Mouse (Mus musculus) limb, embryonic 13.5 days (tissue): Measurements from ENCODE around the gene Ttpal. TPM values are rescaled to one million over a fixed set of nuclear protein-coding genes. Genes with fewer than 3 reads are reported as not detected.
"Not testable (repeated sequence)": the region's sequence is repeated elsewhere in the genome, so short reads cannot be mapped to it uniquely, and the experiment has no call there.

Experiments used
- ATAC-seq: fragments of 200-750 bp; cut with Nextera tagmentation; 2 replicates; pipeline ENCODE4 v1.8.0; 2017; ENCODE audit warnings: low read depth, moderate number of reproducible peaks, moderate TSS enrichment; ENCODE audit not compliant: low FRiP score
- H3K27ac ChIP-seq: fragments of 300-500 bp; sonication (generic); 2 replicates; pipeline ENCODE4 v1.5.1; 2015; ENCODE audit warnings: inconsistent platforms, mild to moderate bottlenecking, moderate library complexity
- H3K27me3 ChIP-seq: fragments of 300-500 bp; sonication (generic); 2 replicates; pipeline ENCODE4 v1.6.1; 2015; ENCODE audit warnings: mild to moderate bottlenecking, inconsistent platforms
- H3K36me3 ChIP-seq: fragments of 300-500 bp; sonication (generic); 2 replicates; pipeline ENCODE4 v1.6.1; 2015; ENCODE audit warnings: inconsistent platforms, mild to moderate bottlenecking, moderate library complexity
- H3K4me1 ChIP-seq: fragments of 300-500 bp; sonication (generic); 2 replicates; pipeline ENCODE4 v1.6.1; 2015; ENCODE audit warnings: inconsistent platforms
- H3K4me2 ChIP-seq: fragments of 300-500 bp; sonication (generic); replicated peaks from 2 replicates; pipeline ENCODE4 v1.6.1; 2015; ENCODE audit warnings: inconsistent platforms, mild to moderate bottlenecking, moderate library complexity
- H3K4me3 ChIP-seq: fragments of 300-500 bp; sonication (generic); 2 replicates; pipeline ENCODE4 v1.5.1; 2015; ENCODE audit warnings: moderate library complexity, mild to moderate bottlenecking, inconsistent platforms
- H3K9ac ChIP-seq: fragments of 300-500 bp; sonication (generic); 2 replicates; pipeline ENCODE4 v1.6.1; 2015; ENCODE audit warnings: mild to moderate bottlenecking, inconsistent platforms
- H3K9me3 ChIP-seq: fragments of 300-500 bp; sonication (generic); 2 replicates; pipeline ENCODE4 v1.6.1; 2016; ENCODE audit warnings: inconsistent platforms
- WGBS: fragments of 180-500 bp; shearing (Covaris S2); methylation state at CpG from one replicate; pipeline ENCODE4 v1.1.7; 2015; 5-methylcytosine and 5-hydroxymethylcytosine counted together
- polyA plus RNA-seq: library from polyadenylated mRNA; unstranded; fragments of >200 nt; fragmentation: Nextera tagmentation; extraction: Ambion mirVana; gene quantifications from 2 replicates; pipeline ENCODE4 v1.2.1, GENCODE M21; 2015

The Ttpal gene
- polyA plus RNA-seq, 1 experiment from 2014 or later = 45.1 TPM

DNA sequence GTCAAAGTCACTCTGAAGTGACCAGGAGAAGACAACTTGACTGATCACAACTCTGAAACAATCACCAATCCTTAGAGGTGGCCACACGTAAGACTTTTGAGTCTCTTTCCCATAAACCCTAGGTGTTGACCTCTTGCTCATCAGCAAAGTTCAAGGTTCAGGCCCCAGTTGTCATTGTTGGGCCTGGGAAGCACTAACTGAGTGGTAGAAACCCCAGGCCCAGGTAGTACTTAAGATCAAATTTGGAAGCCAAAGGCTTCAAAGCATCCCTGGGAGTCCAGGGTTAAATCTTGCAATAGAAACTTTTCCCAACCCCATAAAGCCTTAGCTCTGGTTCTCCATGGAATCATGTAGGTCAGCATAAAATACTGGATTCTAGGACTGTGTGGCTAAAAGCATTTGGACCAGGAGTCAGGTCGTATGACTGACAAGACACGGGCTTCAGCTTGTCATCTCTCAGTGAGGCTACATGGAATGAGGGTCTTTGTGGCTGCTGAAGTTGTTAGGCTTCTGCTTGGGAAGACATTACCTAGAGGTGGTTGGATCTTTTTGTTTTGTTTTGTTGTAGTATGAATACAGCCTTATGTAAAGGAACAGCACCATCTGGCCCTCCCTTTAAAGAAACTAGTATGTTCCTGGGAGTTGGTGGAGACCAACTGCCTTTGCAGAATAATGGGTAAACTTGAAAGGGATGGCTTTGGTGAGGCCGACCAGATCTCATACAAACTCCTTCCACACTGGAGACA, 14.0 kb downstream of the Ttpal start:
- H3K9me3 ChIP-seq = no peaks in the 10 kb centered on the region
- 91% methylated on average over 4 of the region's 4 CpGs for WGBS
- ATAC-seq = no peak

DNA sequence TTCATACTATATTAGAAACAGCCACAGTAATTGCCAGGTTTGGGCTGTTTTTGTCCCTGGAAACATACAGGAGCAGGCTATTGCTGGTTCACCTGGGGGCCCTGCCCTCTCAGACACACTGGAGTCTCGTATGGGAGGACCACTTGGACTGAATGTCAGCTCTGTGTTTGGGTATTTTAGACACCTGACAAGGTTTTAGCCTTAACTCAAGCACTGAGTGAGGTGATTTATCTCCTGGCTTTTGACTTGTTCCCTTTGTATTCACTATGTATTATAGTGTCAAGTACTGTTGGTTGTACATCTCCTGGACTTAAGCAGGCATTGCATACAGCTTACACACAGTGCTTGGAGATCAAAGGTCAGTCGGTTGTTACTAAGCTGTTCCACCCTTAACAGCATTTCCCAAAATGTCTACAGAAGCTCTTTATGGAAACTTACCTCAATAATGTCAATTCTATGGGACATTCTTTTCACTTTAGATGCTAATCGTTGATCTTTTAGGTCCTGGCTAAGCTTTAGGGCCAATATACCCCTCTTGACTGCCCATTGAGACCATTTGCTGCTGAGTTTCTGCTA, 14.6 kb downstream of the Ttpal start:
- 83% methylated on average over 3 of the region's 3 CpGs for WGBS
- H3K9ac ChIP-seq = no peak overlapping the region
- no peak overlapping the region for H3K4me2 ChIP-seq
- ATAC-seq = no peak
- H3K4me1 ChIP-seq = no peaks in the 10 kb centered on the region
- no peak overlapping the region for H3K27ac ChIP-seq
- no peaks in the 10 kb centered on the region for H3K9me3 ChIP-seq
- H3K27me3 ChIP-seq = no peaks in the 10 kb centered on the region
- no peak overlapping the region for H3K4me3 ChIP-seq
- peaks cover 98% of the 10 kb centered on the region for H3K36me3 ChIP-seq

More for the DNA sequence above, 14.0 kb downstream of the Ttpal start:
- H3K4me3 ChIP-seq = no peak overlapping the region
- no peak overlapping the region for H3K27ac ChIP-seq
- H3K9ac ChIP-seq = no peak overlapping the region
- H3K4me1 ChIP-seq = no peaks in the 10 kb centered on the region
- H3K4me2 ChIP-seq = no peak overlapping the region
- peaks cover 99% of the 10 kb centered on the region for H3K36me3 ChIP-seq
- no peaks in the 10 kb centered on the region for H3K27me3 ChIP-seq

DNA sequence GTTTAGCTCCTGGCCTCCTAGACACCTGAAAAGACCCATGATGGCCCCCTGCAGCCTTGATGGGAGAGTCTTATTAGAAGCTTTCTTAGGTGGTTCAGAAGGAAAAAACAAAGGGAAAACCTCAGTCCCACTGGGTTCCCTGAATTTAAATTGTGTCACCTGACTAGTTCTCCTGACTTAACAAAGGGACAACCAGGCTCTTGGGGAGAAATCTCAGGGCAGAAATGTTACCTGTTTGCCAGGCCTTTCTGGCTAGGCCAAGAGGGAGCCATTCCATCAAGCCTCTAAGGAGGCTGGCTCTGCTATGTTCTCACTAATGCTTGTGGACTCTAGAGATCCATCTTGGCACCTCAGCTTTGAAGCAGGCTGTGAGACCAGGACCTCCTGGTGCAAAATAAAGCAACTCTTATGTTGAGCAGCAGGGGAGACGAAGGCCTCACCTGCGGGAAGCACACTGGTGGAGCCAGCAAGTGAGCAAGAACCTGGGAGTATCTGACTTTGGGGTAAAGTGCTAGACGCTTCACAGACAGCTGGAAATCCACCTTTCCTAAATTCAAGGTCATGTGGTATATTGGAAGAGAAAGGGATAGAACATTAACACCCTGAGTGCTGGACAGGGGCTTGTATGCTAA, 15.2 kb downstream of the Ttpal start:
- H3K4me1 ChIP-seq = no peaks in the 10 kb centered on the region
- no peaks in the 10 kb centered on the region for H3K9me3 ChIP-seq
- peaks cover 98% of the 10 kb centered on the region for H3K36me3 ChIP-seq
- H3K4me3 ChIP-seq = no peak overlapping the region
- no peak for ATAC-seq
- 80% methylated on average over 3 of the region's 3 CpGs for WGBS
- H3K27me3 ChIP-seq = no peaks in the 10 kb centered on the region
- no peak overlapping the region for H3K9ac ChIP-seq
- H3K4me2 ChIP-seq = no peak overlapping the region
- no peak overlapping the region for H3K27ac ChIP-seq

DNA sequence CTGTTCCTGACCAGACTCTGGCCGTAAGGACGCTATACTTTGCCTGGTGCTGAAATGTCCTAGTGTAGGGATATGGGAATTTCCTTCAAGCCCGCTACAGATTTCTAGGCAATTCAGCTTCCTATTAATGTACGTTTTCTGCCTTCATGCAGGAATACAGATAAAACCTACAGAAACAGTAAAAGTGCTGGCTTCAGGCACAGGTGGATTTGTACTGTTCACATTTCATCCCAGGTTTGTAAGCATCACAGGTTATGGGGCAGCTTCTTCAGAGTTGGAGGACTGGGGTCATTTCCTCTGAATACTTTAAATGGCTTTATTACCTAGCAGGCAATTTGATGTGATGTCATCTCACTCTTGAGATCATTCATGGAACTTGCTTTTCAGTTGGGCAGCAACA, 15.8 kb downstream of the Ttpal start:
- no peaks in the 10 kb centered on the region for H3K4me1 ChIP-seq
- no peak overlapping the region for H3K9ac ChIP-seq
- no peak overlapping the region for H3K27ac ChIP-seq
- ATAC-seq = no peak
- no peak overlapping the region for H3K4me3 ChIP-seq
- H3K36me3 ChIP-seq = peaks cover 98% of the 10 kb centered on the region
- H3K27me3 ChIP-seq = no peaks in the 10 kb centered on the region
- H3K4me2 ChIP-seq = no peak overlapping the region
- no peaks in the 10 kb centered on the region for H3K9me3 ChIP-seq
- WGBS = 91% methylated on average over 4 of the region's 4 CpGs

DNA sequence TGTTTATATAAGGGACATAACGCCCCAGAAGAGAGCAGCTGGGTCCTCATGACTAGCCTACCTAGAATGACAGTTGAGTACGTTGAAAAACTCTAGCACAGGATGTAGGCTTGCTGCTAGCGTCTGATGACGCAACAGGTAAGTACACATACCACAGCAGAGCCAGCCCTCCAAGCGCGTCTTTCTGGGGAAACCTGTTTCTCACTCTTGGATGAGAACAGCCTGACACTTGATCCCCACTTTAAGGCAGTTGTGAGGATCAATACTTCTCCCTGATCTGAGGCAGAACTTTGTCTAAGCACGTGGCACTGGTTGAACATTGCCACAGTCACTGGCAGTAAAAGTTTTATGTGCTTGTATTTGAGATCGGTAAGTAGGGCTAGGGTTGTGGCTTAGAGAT, 18.3 kb downstream of the Ttpal start:
- Histone ChIP-seq H3K4me2 (no peak overlapping the region), H3K9ac (no peak overlapping the region), H3K27ac (no peak overlapping the region), H3K36me3 (peaks cover 93% of the 10 kb centered on the region), H3K9me3 (no peaks in the 10 kb centered on the region), H3K4me3 (no peak overlapping the region), H3K27me3 (no peaks in the 10 kb centered on the region), H3K4me1 (no peaks in the 10 kb centered on the region)
- 76% methylated on average over 8 of the region's 8 CpGs for WGBS
- ATAC-seq = no peak

DNA sequence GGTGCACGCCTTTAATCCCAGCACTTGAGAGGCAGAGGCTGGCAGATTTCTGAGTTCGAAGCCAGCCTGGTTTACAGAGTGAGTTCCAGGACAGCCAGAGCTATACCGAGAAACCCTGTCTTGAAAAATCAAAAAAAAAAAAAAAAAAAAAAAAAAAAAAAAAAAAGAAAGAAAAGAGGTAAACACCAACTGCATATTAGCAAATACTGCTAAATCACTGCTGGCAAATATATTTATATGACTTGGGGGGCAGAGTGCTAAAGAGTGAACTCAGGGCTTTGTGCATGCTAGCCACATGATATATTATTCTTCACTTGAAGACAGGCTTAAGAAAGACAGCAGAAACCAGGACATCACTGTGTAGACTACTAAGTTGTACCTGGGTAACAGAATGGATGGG, 19.3 kb downstream of the Ttpal start:
- H3K4me3 ChIP-seq, H3K9ac ChIP-seq, ATAC-seq, H3K4me1 ChIP-seq, H3K27ac ChIP-seq, H3K27me3 ChIP-seq, H3K4me2 ChIP-seq, H3K9me3 ChIP-seq: not testable (repeated sequence)
- peaks cover 93% of the 10 kb centered on the region for H3K36me3 ChIP-seq
- 87% methylated on average over 3 of the region's 3 CpGs for WGBS

DNA sequence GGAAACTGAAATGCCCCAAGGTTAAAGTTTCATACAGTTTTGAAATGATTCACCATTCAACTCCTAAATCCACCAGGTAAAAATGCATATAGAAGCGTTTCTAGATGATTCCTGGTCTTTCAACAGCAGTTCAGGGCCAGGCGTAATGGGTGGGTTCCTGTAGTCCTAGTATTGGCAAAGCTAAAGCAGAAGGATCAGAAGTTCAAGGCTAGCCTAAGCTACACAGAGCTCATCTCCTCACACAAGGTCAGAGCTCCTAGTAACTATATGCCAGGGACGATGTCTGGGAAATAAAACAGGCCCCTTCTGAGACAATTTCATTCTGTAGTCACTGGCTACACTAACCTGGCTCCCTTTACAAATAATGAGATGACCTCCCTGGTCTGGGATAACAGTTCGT, 29.1 kb downstream of the Ttpal start:
- peaks cover 89% of the 10 kb centered on the region for H3K36me3 ChIP-seq
- no peak overlapping the region for H3K9ac ChIP-seq
- no peak overlapping the region for H3K4me3 ChIP-seq
- no peak for ATAC-seq
- H3K9me3 ChIP-seq = no peaks in the 10 kb centered on the region
- WGBS = 97% methylated on average over 4 of the region's 4 CpGs
- no peak overlapping the region for H3K27ac ChIP-seq
- H3K27me3 ChIP-seq = no peaks in the 10 kb centered on the region
- no peaks in the 10 kb centered on the region for H3K4me1 ChIP-seq
- H3K4me2 ChIP-seq = no peak overlapping the region

DNA sequence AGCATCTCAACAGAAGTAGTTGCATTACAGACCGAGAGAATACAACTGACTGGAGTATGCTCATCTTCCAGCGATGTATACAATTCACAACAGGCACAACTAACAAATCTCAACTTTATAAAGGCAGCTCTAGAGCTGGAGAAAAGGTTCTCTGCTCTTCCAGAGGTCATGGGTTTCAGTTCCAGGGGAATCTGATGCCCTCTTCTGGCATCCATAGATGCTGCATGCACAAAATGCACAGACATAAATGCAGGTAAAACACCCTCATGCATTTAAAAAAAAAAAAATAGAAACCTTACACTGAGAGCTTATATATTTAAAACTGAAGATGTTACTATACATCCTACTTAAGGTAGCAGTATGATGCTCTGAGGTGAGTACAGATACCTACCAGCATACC, 29.6 kb downstream of the Ttpal start:
- Histone ChIP-seq H3K9ac (no peak overlapping the region), H3K27ac (no peak overlapping the region), H3K9me3 (no peaks in the 10 kb centered on the region), H3K27me3 (no peaks in the 10 kb centered on the region), H3K4me1 (no peaks in the 10 kb centered on the region), H3K4me3 (no peak overlapping the region), H3K4me2 (no peak overlapping the region), H3K36me3 (peaks cover 85% of the 10 kb centered on the region)
- ATAC-seq = no peak
- WGBS = 94% methylated on average over 2 of the region's 2 CpGs

DNA sequence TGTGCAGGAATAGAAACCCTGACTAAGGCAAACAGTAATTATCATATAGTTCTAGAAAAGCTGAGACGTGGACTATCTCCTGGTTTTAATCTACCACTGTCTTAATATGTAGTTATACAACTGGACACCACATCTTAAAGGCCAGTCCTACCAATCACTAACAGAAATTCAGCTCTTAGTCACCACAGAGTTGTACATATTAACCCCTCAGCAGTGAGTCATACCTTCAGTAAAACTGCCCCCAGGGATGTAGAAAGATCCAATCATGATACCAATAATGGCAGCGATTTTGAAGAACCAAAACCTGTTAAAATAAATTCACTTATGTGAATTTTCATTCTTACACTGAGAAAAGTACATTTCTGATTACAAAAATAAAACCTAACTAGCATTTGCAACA, 32.1 kb downstream of the Ttpal start:
- Histone ChIP-seq H3K4me2 (no peak overlapping the region), H3K27ac (no peak overlapping the region), H3K9me3 (no peaks in the 10 kb centered on the region), H3K4me3 (no peak overlapping the region), H3K27me3 (no peaks in the 10 kb centered on the region), H3K9ac (no peak overlapping the region), H3K4me1 (no peaks in the 10 kb centered on the region), H3K36me3 (peaks cover 72% of the 10 kb centered on the region)
- 90% methylated on average over 2 of the region's 2 CpGs for WGBS
- ATAC-seq = no peak

DNA sequence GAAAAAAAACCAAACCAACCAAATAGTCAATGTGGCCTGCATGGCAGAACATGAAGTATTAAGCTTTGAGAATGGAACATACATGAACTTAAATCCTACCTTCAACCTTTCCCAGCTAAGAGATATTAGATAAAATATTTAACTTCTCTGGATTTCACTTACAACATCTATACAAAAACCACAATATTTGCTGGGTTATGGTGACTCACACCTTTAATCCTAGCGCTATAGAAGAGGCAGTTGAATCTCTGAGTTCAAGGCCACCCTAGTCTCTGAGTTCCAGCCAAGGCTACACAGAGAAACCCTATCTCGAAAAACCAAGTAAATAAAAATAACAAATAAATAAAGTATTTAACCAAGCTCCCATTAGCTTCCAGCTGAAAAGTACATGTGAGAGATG, 33.9 kb downstream of the Ttpal start:
- 88% methylated on average over 2 of the region's 2 CpGs for WGBS
- no peaks in the 10 kb centered on the region for H3K27me3 ChIP-seq
- no peak overlapping the region for H3K4me3 ChIP-seq
- H3K4me1 ChIP-seq = no peaks in the 10 kb centered on the region
- H3K27ac ChIP-seq = no peak overlapping the region
- H3K36me3 ChIP-seq = peaks cover 57% of the 10 kb centered on the region
- H3K9me3 ChIP-seq = no peaks in the 10 kb centered on the region
- no peak for ATAC-seq
- no peak overlapping the region for H3K9ac ChIP-seq
- no peak overlapping the region for H3K4me2 ChIP-seq

DNA sequence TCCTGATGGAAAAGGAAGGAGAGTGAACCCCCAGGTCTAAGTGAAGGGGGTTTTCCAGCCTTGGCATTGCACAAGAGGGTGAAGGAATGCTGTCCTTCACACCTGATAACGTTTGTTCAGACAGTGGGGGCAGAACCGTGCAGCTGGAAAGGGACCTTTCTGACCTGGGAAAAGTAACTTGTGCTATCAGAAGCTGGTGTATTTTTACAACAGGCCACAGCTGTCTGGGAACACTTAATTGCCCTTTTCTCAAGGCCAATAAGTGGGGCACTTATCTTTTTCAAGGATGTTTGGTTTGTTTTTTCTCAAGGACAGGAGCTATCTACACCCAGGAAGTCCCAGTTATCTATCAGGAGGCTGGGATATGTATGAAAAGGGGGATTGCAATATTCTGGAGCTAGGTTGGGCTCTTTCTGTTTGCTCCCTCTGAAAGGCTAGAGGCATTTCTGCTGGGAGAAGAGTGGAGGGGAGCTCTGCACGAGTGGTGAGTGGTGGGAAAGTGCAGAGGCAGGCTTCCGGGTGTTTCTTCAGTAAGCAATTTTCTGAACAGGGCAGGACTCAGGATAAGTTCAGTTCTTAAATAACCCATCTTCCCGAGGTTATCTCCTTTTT, 35.6 kb downstream of the Ttpal start:
- Histone ChIP-seq H3K36me3 (peaks cover 44% of the 10 kb centered on the region), H3K4me3 (no peak overlapping the region), H3K4me2 (no peak overlapping the region), H3K4me1 (peaks cover 5% of the 10 kb centered on the region), H3K27ac (no peak overlapping the region), H3K9ac (no peak overlapping the region), H3K9me3 (no peaks in the 10 kb centered on the region), H3K27me3 (no peaks in the 10 kb centered on the region)
- no peak for ATAC-seq
- 44% methylated on average over 5 of the region's 5 CpGs for WGBS

DNA sequence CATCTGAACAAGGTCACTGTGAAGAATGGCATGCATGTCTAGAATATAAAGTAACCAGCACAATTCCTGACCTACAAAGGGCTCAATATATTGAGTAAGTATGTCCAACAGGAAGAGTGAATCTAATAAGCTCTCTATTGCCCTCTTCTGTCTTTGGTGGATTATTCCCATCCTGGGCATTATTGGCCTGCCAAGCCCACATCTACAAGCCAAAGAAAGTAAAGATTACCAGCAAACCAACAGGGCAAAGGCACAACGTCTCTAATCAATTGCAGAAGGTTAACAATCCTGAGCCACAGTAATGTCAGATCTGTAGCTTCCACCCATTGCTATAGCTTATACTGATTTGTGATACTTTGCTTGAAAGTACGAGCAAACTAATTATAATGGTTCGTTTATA, 38.4 kb downstream of the Ttpal start:
- no peak overlapping the region for H3K4me3 ChIP-seq
- no peaks in the 10 kb centered on the region for H3K27me3 ChIP-seq
- H3K36me3 ChIP-seq = peaks cover 27% of the 10 kb centered on the region
- WGBS = 83% methylated on average over 3 of the region's 3 CpGs
- ATAC-seq = no peak
- no peaks in the 10 kb centered on the region for H3K9me3 ChIP-seq
- no peak overlapping the region for H3K4me2 ChIP-seq
- no peak overlapping the region for H3K27ac ChIP-seq
- no peak overlapping the region for H3K9ac ChIP-seq
- H3K4me1 ChIP-seq = peaks cover 20% of the 10 kb centered on the region
